Mouse (Mus musculus): Measurements from ENCODE around the gene Cldn7. TPM values are rescaled to one million over a fixed set of nuclear protein-coding genes. Genes with fewer than 3 reads are reported as not detected.
"Not testable (repeated sequence)": the region's sequence is repeated elsewhere in the genome, so short reads cannot be mapped to it uniquely, and the experiment has no call there.

Cldn7 gene
- polyA plus RNA-seq, 1 experiment from 2014 or later, result 461 TPM

- H3K36me3 ChIP-seq (ENCODE audit: control insufficient read depth, insufficient read depth, low read length), result peaks cover 49% of the 10 kb centered on the region
- peaks cover 20% of the 10 kb centered on the region for H3K4me1 ChIP-seq (replicated peaks; ENCODE audit: control insufficient read depth, insufficient read depth, low read length)
- H3K27ac ChIP-seq (ENCODE audit: low read depth), result no peak overlapping the region
- no peak for DNase-seq (ENCODE audit: low spot score)
- H3K4me2 ChIP-seq (ENCODE audit: low read length), result peak overlapping the region; percentile 68; the same call in 1 of the 2 replicates
- no peak for ATAC-seq (replicated peaks; ENCODE audit: low FRiP score, low TSS enrichment, low read depth)
- WGBS, result 59% methylated on average over 5 of the region's 5 CpGs
- H3K9ac ChIP-seq (ENCODE audit: low read length), result no peak overlapping the region; the same call in 1 of the 2 replicates
- no peak overlapping the region for H3K4me3 ChIP-seq (ENCODE audit: low read depth, low read length)
- H3K27me3 ChIP-seq (replicated peaks; ENCODE audit: control insufficient read depth, insufficient read depth, low read length), result no peaks in the 10 kb centered on the region
- H3K9me3 ChIP-seq (ENCODE audit: control insufficient read depth, low read length), result no peaks in the 10 kb centered on the region
Measured at GRCm38 (mm10) chr11:70014051-70014450, 49.5 kb downstream of the Cldn7 start.

- Histone ChIP-seq H3K4me3 (ENCODE audit: low read depth, low read length) (peak within 1 kb of the TSS; percentile 52), H3K27me3 (replicated peaks; ENCODE audit: control insufficient read depth, insufficient read depth, low read length) (no peaks in the 10 kb centered on the region), H3K9me3 (ENCODE audit: control insufficient read depth, low read length) (no peaks in the 10 kb centered on the region), H3K9ac (ENCODE audit: low read length) (peak within 1 kb of the TSS; percentile 55), H3K4me1 (replicated peaks; ENCODE audit: control insufficient read depth, insufficient read depth, low read length) (peaks cover 29% of the 10 kb centered on the region), H3K27ac (ENCODE audit: low read depth) (peak within 1 kb of the TSS; percentile 17; the same call in 1 of the 2 replicates), H3K4me2 (ENCODE audit: low read length) (peak within 1 kb of the TSS; percentile 68), H3K36me3 (ENCODE audit: control insufficient read depth, insufficient read depth, low read length) (peaks cover 39% of the 10 kb centered on the region)
- peak; percentile 84 for ATAC-seq (replicated peaks; ENCODE audit: low FRiP score, low TSS enrichment, low read depth)
- peak; percentile 87 for DNase-seq (ENCODE audit: low spot score)
- under 1% methylated on average over 35 of the region's 35 CpGs for WGBS
Measured at GRCm38 (mm10) chr11:70014880-70015558, 50.4 kb downstream of the Cldn7 start, which contains the start of gene Acadvl. Gene Acadvl, minus strand, starts transcription at chr11:70015411.

- Histone ChIP-seq H3K4me2 (ENCODE audit: low read length) (peak overlapping the region; percentile 68), H3K27ac (ENCODE audit: low read depth) (no peak overlapping the region), H3K9me3 (ENCODE audit: control insufficient read depth, low read length) (no peaks in the 10 kb centered on the region), H3K27me3 (replicated peaks; ENCODE audit: control insufficient read depth, insufficient read depth, low read length) (no peaks in the 10 kb centered on the region), H3K4me3 (ENCODE audit: low read depth, low read length) (peak overlapping the region; percentile 52), H3K4me1 (replicated peaks; ENCODE audit: control insufficient read depth, insufficient read depth, low read length) (peaks cover 36% of the 10 kb centered on the region), H3K9ac (ENCODE audit: low read length) (0 out of 2 replicates have a peak overlapping the region, but pooled peaks have one; percentile 55), H3K36me3 (ENCODE audit: control insufficient read depth, insufficient read depth, low read length) (peaks cover 32% of the 10 kb centered on the region)
- no peak for DNase-seq (ENCODE audit: low spot score)
- no peak for ATAC-seq (replicated peaks; ENCODE audit: low FRiP score, low TSS enrichment, low read depth)
- 60% methylated on average over 6 of the region's 6 CpGs for WGBS
Measured at GRCm38 (mm10) chr11:70015677-70016076, 51.1 kb downstream of the Cldn7 start.

- H3K27ac ChIP-seq (ENCODE audit: low read depth); ATAC-seq (replicated peaks; ENCODE audit: low FRiP score, low TSS enrichment, low read depth); H3K27me3 ChIP-seq (replicated peaks; ENCODE audit: control insufficient read depth, insufficient read depth, low read length); H3K4me2 ChIP-seq (ENCODE audit: low read length); H3K9ac ChIP-seq (ENCODE audit: low read length); H3K9me3 ChIP-seq (ENCODE audit: control insufficient read depth, low read length); DNase-seq (ENCODE audit: low spot score); H3K4me3 ChIP-seq (ENCODE audit: low read depth, low read length): not testable (repeated sequence)
- peaks cover 37% of the 10 kb centered on the region for H3K4me1 ChIP-seq (replicated peaks; ENCODE audit: control insufficient read depth, insufficient read depth, low read length)
- H3K36me3 ChIP-seq (ENCODE audit: control insufficient read depth, insufficient read depth, low read length), result peaks cover 27% of the 10 kb centered on the region
- WGBS, result 85% methylated on average over 2 of the region's 2 CpGs
Measured at GRCm38 (mm10) chr11:70016177-70016576, 51.6 kb downstream of the Cldn7 start.

GRCm38 (mm10) chr11:70016669-70017068 lies 52.1 kb downstream of the Cldn7 start, which contains the start of gene Dlg4:
Gene Dlg4, plus strand, starts transcription at chr11:70016942.
- Histone ChIP-seq H3K9ac (ENCODE audit: low read length) (peak within 1 kb of the TSS; percentile 69; the same call in 1 of the 2 replicates), H3K4me3 (ENCODE audit: low read depth, low read length) (no peak within 1 kb of the TSS), H3K36me3 (ENCODE audit: control insufficient read depth, insufficient read depth, low read length) (peaks cover 23% of the 10 kb centered on the region), H3K9me3 (ENCODE audit: control insufficient read depth, low read length) (no peaks in the 10 kb centered on the region), H3K4me2 (ENCODE audit: low read length) (peak within 1 kb of the TSS; percentile 56), H3K4me1 (replicated peaks; ENCODE audit: control insufficient read depth, insufficient read depth, low read length) (peaks cover 38% of the 10 kb centered on the region), H3K27ac (ENCODE audit: low read depth) (peak within 1 kb of the TSS; percentile 44; the same call in 1 of the 2 replicates), H3K27me3 (replicated peaks; ENCODE audit: control insufficient read depth, insufficient read depth, low read length) (no peaks in the 10 kb centered on the region)
- no peak for DNase-seq (ENCODE audit: low spot score)
- 83% methylated on average over 3 of the region's 3 CpGs for WGBS
- ATAC-seq (replicated peaks; ENCODE audit: low FRiP score, low TSS enrichment, low read depth), result no peak

- DNase-seq (ENCODE audit: low spot score), result no peak
- 49% methylated on average over 7 of the region's 7 CpGs for WGBS
- Histone ChIP-seq H3K9ac (ENCODE audit: low read length) (no peak overlapping the region; the same call in 1 of the 2 replicates), H3K4me3 (ENCODE audit: low read depth, low read length) (no peak overlapping the region), H3K4me1 (replicated peaks; ENCODE audit: control insufficient read depth, insufficient read depth, low read length) (peaks cover 44% of the 10 kb centered on the region), H3K27me3 (replicated peaks; ENCODE audit: control insufficient read depth, insufficient read depth, low read length) (no peaks in the 10 kb centered on the region), H3K27ac (ENCODE audit: low read depth) (no peak overlapping the region), H3K9me3 (ENCODE audit: control insufficient read depth, low read length) (no peaks in the 10 kb centered on the region), H3K36me3 (ENCODE audit: control insufficient read depth, insufficient read depth, low read length) (peaks cover 16% of the 10 kb centered on the region), H3K4me2 (ENCODE audit: low read length) (peak overlapping the region; percentile 56)
- ATAC-seq (replicated peaks; ENCODE audit: low FRiP score, low TSS enrichment, low read depth), result no peak
Measured at GRCm38 (mm10) chr11:70017199-70017767, 52.7 kb downstream of the Cldn7 start.

MicroRNAs within 50 kb of the gene (microRNA counts, 519-probe panel; counts per million panel counts)
- microRNA mmu-miR-324-3p (not detected), microRNA mmu-miR-324-5p (3,876 counts per million, percentile 56 among the panel's probes with 10 or more counts)

Small RNA genes lying within 50 kb of the gene (microRNA-seq; reads per million reads assigned to microRNA genes)
- gene Gm44349 (not detected), gene Mir324 (4,524 reads per million, percentile 90 among the genes with 10 or more reads in this experiment)

Other genes with a start within 250 kb of the Cldn7 start
- 35.2 and 38.7 TPM in 2 replicates for gene Polr2a, start 206.1 kb upstream of the Cldn7 start, polyA plus RNA-seq (2014; fragmentation: Nextera tagmentation; extraction: Ambion mirVana)
- not detected in 2 replicates for gene Slc35g3, start 202.8 kb upstream of the Cldn7 start, polyA plus RNA-seq (2014; fragmentation: Nextera tagmentation; extraction: Ambion mirVana)
- 2.8 and 3.3 TPM in 2 replicates for gene Zbtb4, start 198.9 kb upstream of the Cldn7 start, polyA plus RNA-seq (2014; fragmentation: Nextera tagmentation; extraction: Ambion mirVana)
- 3.5 and 4.4 TPM in 2 replicates for gene Chrnb1, start 168.8 kb upstream of the Cldn7 start, polyA plus RNA-seq (2014; fragmentation: Nextera tagmentation; extraction: Ambion mirVana)
- gene Fgf11, start 162.9 kb upstream of the Cldn7 start, polyA plus RNA-seq (2014; fragmentation: Nextera tagmentation; extraction: Ambion mirVana), result 1.1 and 1.4 TPM in 2 replicates
- gene Tmem102, start 159.2 kb upstream of the Cldn7 start, polyA plus RNA-seq (2014; fragmentation: Nextera tagmentation; extraction: Ambion mirVana), result 16.1 and 22.9 TPM in 2 replicates
- not detected in 2 replicates for gene Gm39566, start 149.5 kb upstream of the Cldn7 start, polyA plus RNA-seq (2014; fragmentation: Nextera tagmentation; extraction: Ambion mirVana)
- gene Spem2, start 146.3 kb upstream of the Cldn7 start, polyA plus RNA-seq (2014; fragmentation: Nextera tagmentation; extraction: Ambion mirVana), result not detected in 2 replicates
- 0.17 TPM in 1 of 2 replicates, not detected in the other for gene Spem1, start 142.6 kb upstream of the Cldn7 start, polyA plus RNA-seq (2014; fragmentation: Nextera tagmentation; extraction: Ambion mirVana)
- 8.5 TPM in 2 replicates for gene Nlgn2, start 127.0 kb upstream of the Cldn7 start, polyA plus RNA-seq (2014; fragmentation: Nextera tagmentation; extraction: Ambion mirVana)
- 436 and 455 TPM in 2 replicates for gene Tmem256, start 126.3 kb upstream of the Cldn7 start, polyA plus RNA-seq (2014; fragmentation: Nextera tagmentation; extraction: Ambion mirVana)
- 92.1 and 94.4 TPM in 2 replicates for gene Plscr3, start 118.4 kb upstream of the Cldn7 start, polyA plus RNA-seq (2014; fragmentation: Nextera tagmentation; extraction: Ambion mirVana)
- gene Tnk1, start 106.0 kb upstream of the Cldn7 start, polyA plus RNA-seq (2014; fragmentation: Nextera tagmentation; extraction: Ambion mirVana), result 10.3 and 12.2 TPM in 2 replicates
- 0.38 TPM in 1 of 2 replicates, not detected in the other for gene Tmem95, start 86.8 kb upstream of the Cldn7 start, polyA plus RNA-seq (2014; fragmentation: Nextera tagmentation; extraction: Ambion mirVana)
- 3.5 and 4.4 TPM in 2 replicates for gene Kctd11, start 83.4 kb upstream of the Cldn7 start, polyA plus RNA-seq (2014; fragmentation: Nextera tagmentation; extraction: Ambion mirVana)
- 8.1 and 9.3 TPM in 2 replicates for gene Acap1, start 69.2 kb upstream of the Cldn7 start, polyA plus RNA-seq (2014; fragmentation: Nextera tagmentation; extraction: Ambion mirVana)
- gene 2810408A11Rik, start 63.8 kb upstream of the Cldn7 start, polyA plus RNA-seq (2014; fragmentation: Nextera tagmentation; extraction: Ambion mirVana), result 8.8 and 10.7 TPM in 2 replicates
- gene Neurl4, start 63.7 kb upstream of the Cldn7 start, polyA plus RNA-seq (2014; fragmentation: Nextera tagmentation; extraction: Ambion mirVana), result 13.3 and 14.5 TPM in 2 replicates
- 71.2 and 72.3 TPM in 2 replicates for gene Gps2, start 50.9 kb upstream of the Cldn7 start, polyA plus RNA-seq (2014; fragmentation: Nextera tagmentation; extraction: Ambion mirVana)
- gene Eif5a, start 42.8 kb upstream of the Cldn7 start, polyA plus RNA-seq (2014; fragmentation: Nextera tagmentation; extraction: Ambion mirVana), result 1,854 and 1,877 TPM in 2 replicates
- gene Ybx2, start 29.0 kb upstream of the Cldn7 start, polyA plus RNA-seq (2014; fragmentation: Nextera tagmentation; extraction: Ambion mirVana), result 4.6 and 4.8 TPM in 2 replicates
- 25.8 and 32.2 TPM in 2 replicates for gene Slc2a4, start 16.6 kb upstream of the Cldn7 start, polyA plus RNA-seq (2014; fragmentation: Nextera tagmentation; extraction: Ambion mirVana)
- gene Ctdnep1, start 16.4 kb downstream of the Cldn7 start, polyA plus RNA-seq (2014; fragmentation: Nextera tagmentation; extraction: Ambion mirVana), result 28.6 and 29.3 TPM in 2 replicates
- 104 and 119 TPM in 2 replicates for gene Elp5, start 17.7 kb downstream of the Cldn7 start, polyA plus RNA-seq (2014; fragmentation: Nextera tagmentation; extraction: Ambion mirVana)
- 481 and 495 TPM in 2 replicates for gene Gabarap, start 26.4 kb downstream of the Cldn7 start, polyA plus RNA-seq (2014; fragmentation: Nextera tagmentation; extraction: Ambion mirVana)
- 37.6 and 43.9 TPM in 2 replicates for gene Phf23, start 31.0 kb downstream of the Cldn7 start, polyA plus RNA-seq (2014; fragmentation: Nextera tagmentation; extraction: Ambion mirVana)
- gene Dvl2, start 35.8 kb downstream of the Cldn7 start, polyA plus RNA-seq (2014; fragmentation: Nextera tagmentation; extraction: Ambion mirVana), result 32.0 and 32.6 TPM in 2 replicates
- 72.8 and 73.8 TPM in 2 replicates for gene Acadvl, start 50.6 kb downstream of the Cldn7 start, polyA plus RNA-seq (2014; fragmentation: Nextera tagmentation; extraction: Ambion mirVana)
- 7.7 and 8.6 TPM in 2 replicates for gene Dlg4, start 52.2 kb downstream of the Cldn7 start, polyA plus RNA-seq (2014; fragmentation: Nextera tagmentation; extraction: Ambion mirVana)
- gene Asgr1, start 89.3 kb downstream of the Cldn7 start, polyA plus RNA-seq (2014; fragmentation: Nextera tagmentation; extraction: Ambion mirVana), result 0.26 TPM in 1 of 2 replicates, not detected in the other
- 0.46 TPM in 1 of 2 replicates, not detected in the other for gene Asgr2, start 127.9 kb downstream of the Cldn7 start, polyA plus RNA-seq (2014; fragmentation: Nextera tagmentation; extraction: Ambion mirVana)
- 0.38 and 0.86 TPM in 2 replicates for gene Mgl2, start 165.6 kb downstream of the Cldn7 start, polyA plus RNA-seq (2014; fragmentation: Nextera tagmentation; extraction: Ambion mirVana)
- gene Clec10a, start 191.4 kb downstream of the Cldn7 start, polyA plus RNA-seq (2014; fragmentation: Nextera tagmentation; extraction: Ambion mirVana), result 0.97 and 1.2 TPM in 2 replicates
- gene Slc16a11, start 248.0 kb downstream of the Cldn7 start, polyA plus RNA-seq (2014; fragmentation: Nextera tagmentation; extraction: Ambion mirVana), result 1.2 and 1.7 TPM in 2 replicates